ENCODE assay signal across 19 mouse cellular contexts in genomic region chr10:60783608-60784007, GRCm38 (mm10). TPM values are rescaled to one million over a fixed set of nuclear protein-coding genes. Genes with fewer than 3 reads are reported as not detected.
DNase-seq lines count a peak whose midpoint lies in the region; ATAC-seq lines count a peak whose summit lies in the region.
"Had no signal": no experiment of that assay in that cellular context is flagged by ENCODE, and none has a peak within 500 bp of the region (broad histone marks: within the 10 kb centered on the region; RNA-seq: fewer than 3 reads in every experiment).

No protein-coding gene starts in this region.

- DNase-seq in cerebellum, adult 11 months = peak; percentile 46
- no peak for DNase-seq in cerebellum, postnatal 10 days
- DNase-seq in hindbrain, embryonic 11.5 days (ENCODE audit: low spot score) = no peak
- DNase-seq in cerebellum, adult 18-20 months = peak; percentile 61 to 65
- no peak for DNase-seq in spleen, adult 18-20 months
- no peak for DNase-seq in urinary bladder, postnatal 14 days (ENCODE audit: low spot score)
- DNase-seq: gastrocnemius, postnatal 10 days; heart, postnatal 10 days; kidney, postnatal 25 days; layer of hippocampus, adult 9-11 months; liver; liver, postnatal 0 days; lung, postnatal 4 days had no signal

- peaks cover 16% of the 10 kb centered on the region for H3K27me3 ChIP-seq in hindbrain, embryonic 12.5 days
- no peaks in the 10 kb centered on the region; the same call in 1 of the 2 replicates for H3K27me3 ChIP-seq in hindbrain, embryonic 11.5 days (ENCODE audit: control insufficient read depth, insufficient read depth, low read length)
- no peaks in the 10 kb centered on the region for H3K27me3 ChIP-seq in limb, embryonic 12.5 days

- no peak for ATAC-seq in hindbrain, embryonic 12.5 days (ENCODE audit: low FRiP score)
- ATAC-seq in hindbrain, embryonic 11.5 days (ENCODE audit: low FRiP score) = no peak
- no peak for ATAC-seq in limb, embryonic 12.5 days (ENCODE audit: insufficient number of reproducible peaks, insufficient read depth, low FRiP score, low TSS enrichment, low read depth)
- ATAC-seq: intestine, embryonic 16.5 days; liver, postnatal 0 days had no signal

- H3K4me1 ChIP-seq in hindbrain, embryonic 12.5 days = peaks cover 14% of the 10 kb centered on the region
- no peaks in the 10 kb centered on the region for H3K4me1 ChIP-seq in hindbrain, embryonic 11.5 days (replicated peaks; ENCODE audit: control insufficient read depth, insufficient read depth, low read length)
- H3K4me1 ChIP-seq in limb, embryonic 12.5 days (replicated peaks) = peaks cover 20% of the 10 kb centered on the region

- no peak overlapping the region for H3K9ac ChIP-seq in hindbrain, embryonic 12.5 days
- H3K9ac ChIP-seq in hindbrain, embryonic 11.5 days (ENCODE audit: low read depth, low read length) = no peak overlapping the region
- H3K9ac ChIP-seq in limb, embryonic 12.5 days (replicated peaks) = 0 out of 2 replicates have a peak overlapping the region, but pooled peaks have one; percentile 12
- H3K9ac ChIP-seq: hindbrain, embryonic 15.5 days; liver, postnatal 0 days; neural tube, embryonic 13.5 days had no signal

- H3K9me3 ChIP-seq in hindbrain, embryonic 12.5 days (replicated peaks) = no peaks in the 10 kb centered on the region
- H3K9me3 ChIP-seq in hindbrain, embryonic 11.5 days (ENCODE audit: control insufficient read depth, low read length) = no peaks in the 10 kb centered on the region
- H3K9me3 ChIP-seq in limb, embryonic 12.5 days = no peaks in the 10 kb centered on the region
- H3K9me3 ChIP-seq: hindbrain, embryonic 15.5 days; midbrain, embryonic 10.5 days; neural tube, embryonic 13.5 days had no signal

- H3K4me3 ChIP-seq in hindbrain, embryonic 12.5 days = no peak overlapping the region
- H3K4me3 ChIP-seq in hindbrain, embryonic 11.5 days (ENCODE audit: low read depth, low read length) = no peak overlapping the region
- H3K4me3 ChIP-seq in limb, embryonic 12.5 days (replicated peaks) = no peak overlapping the region
- H3K4me3 ChIP-seq: hindbrain, embryonic 15.5 days; midbrain, embryonic 10.5 days; neural tube, embryonic 13.5 days had no signal

- H3K36me3 ChIP-seq in hindbrain, embryonic 12.5 days = no peaks in the 10 kb centered on the region
- H3K36me3 ChIP-seq in hindbrain, embryonic 11.5 days (ENCODE audit: control insufficient read depth, insufficient read depth, low read length) = no peaks in the 10 kb centered on the region
- H3K36me3 ChIP-seq in limb, embryonic 12.5 days = peaks cover 13% of the 10 kb centered on the region; the same call in 1 of the 2 replicates
- H3K36me3 ChIP-seq: hindbrain, embryonic 15.5 days; midbrain, embryonic 10.5 days; neural tube, embryonic 13.5 days had no signal

- WGBS in hindbrain, embryonic 12.5 days = 23% methylated on average over 2 of the region's 2 CpGs
- WGBS in hindbrain, embryonic 11.5 days = 32% methylated on average over 2 of the region's 2 CpGs
- WGBS in limb, embryonic 12.5 days = 39% methylated on average over 2 of the region's 2 CpGs

- no peak overlapping the region for H3K4me2 ChIP-seq in hindbrain, embryonic 12.5 days (replicated peaks)
- H3K4me2 ChIP-seq in hindbrain, embryonic 11.5 days (replicated peaks; ENCODE audit: low read depth, low read length) = no peak overlapping the region
- H3K4me2 ChIP-seq in limb, embryonic 12.5 days = no peak overlapping the region
- H3K4me2 ChIP-seq: hindbrain, embryonic 15.5 days; neural tube, embryonic 13.5 days had no signal

- 0 out of 2 replicates have a peak overlapping the region, but pooled peaks have one; percentile 12 for H3K27ac ChIP-seq in hindbrain, embryonic 12.5 days
- H3K27ac ChIP-seq in hindbrain, embryonic 11.5 days (ENCODE audit: low read depth, low read length) = no peak overlapping the region
- H3K27ac ChIP-seq in limb, embryonic 12.5 days = no peak overlapping the region
- H3K27ac ChIP-seq: hindbrain, embryonic 15.5 days; midbrain, embryonic 10.5 days; neural tube, embryonic 13.5 days had no signal

RNA-seq across cellular contexts. Expression of gene Slc29a3, which starts 31.0 kb away (rescaled TPM):
- 11.5 TPM in 2 replicates for polyA plus RNA-seq in hindbrain, embryonic 12.5 days (2016; fragmentation: Nextera tagmentation; extraction: Ambion mirVana)
- polyA plus RNA-seq in hindbrain, embryonic 11.5 days (2014; fragmentation: Nextera tagmentation; extraction: Ambion mirVana) = 7.2 and 7.7 TPM in 2 replicates
- 9.4 and 9.6 TPM in 2 replicates for polyA plus RNA-seq in limb, embryonic 12.5 days (2016; fragmentation: Nextera tagmentation; extraction: Ambion mirVana)

RNA-seq across cellular contexts. Expression of gene Unc5b, which starts 47.8 kb away (rescaled TPM):
- 3.4 and 4.3 TPM in 2 replicates for polyA plus RNA-seq in hindbrain, embryonic 12.5 days (2016; fragmentation: Nextera tagmentation; extraction: Ambion mirVana)
- polyA plus RNA-seq in hindbrain, embryonic 11.5 days (2014; fragmentation: Nextera tagmentation; extraction: Ambion mirVana) = 2.3 TPM in 2 replicates
- 12.7 and 13.5 TPM in 2 replicates for polyA plus RNA-seq in limb, embryonic 12.5 days (2016; fragmentation: Nextera tagmentation; extraction: Ambion mirVana)

Comparison
In these comparisons a context has a peak if more than half of its experiments do, and no peak if none do; other contexts are left out.
1. DNase-seq: peak in cerebellum, adult 11 months (single experiment) and cerebellum, adult 18-20 months (2 of 2); none in cerebellum, postnatal 10 days (0 of 2), hindbrain, embryonic 11.5 days (single experiment), spleen, adult 18-20 months (0 of 2) and urinary bladder, postnatal 14 days (single experiment).